Mouse (Mus musculus) lung, adult 2 months (tissue): ENCODE measurements around the gene Gm960.

Source experiments
- CTCF ChIP-seq: fragments of 200-500 bp; IDR thresholded peaks from 2 replicates; pipeline ENCODE4 v1.5.1; 2011; ENCODE audit warnings: mild to moderate bottlenecking, low read length, control low read depth; ENCODE audit not compliant: insufficient read depth
- POLR2A ChIP-seq: fragments of 200-500 bp; IDR thresholded peaks from 2 replicates; pipeline ENCODE4 v1.6.1; 2011; ENCODE audit warnings: low read depth, mild to moderate bottlenecking, control low read depth, low read length, borderline replicate concordance; ENCODE audit errors: extremely low read depth

DNA sequence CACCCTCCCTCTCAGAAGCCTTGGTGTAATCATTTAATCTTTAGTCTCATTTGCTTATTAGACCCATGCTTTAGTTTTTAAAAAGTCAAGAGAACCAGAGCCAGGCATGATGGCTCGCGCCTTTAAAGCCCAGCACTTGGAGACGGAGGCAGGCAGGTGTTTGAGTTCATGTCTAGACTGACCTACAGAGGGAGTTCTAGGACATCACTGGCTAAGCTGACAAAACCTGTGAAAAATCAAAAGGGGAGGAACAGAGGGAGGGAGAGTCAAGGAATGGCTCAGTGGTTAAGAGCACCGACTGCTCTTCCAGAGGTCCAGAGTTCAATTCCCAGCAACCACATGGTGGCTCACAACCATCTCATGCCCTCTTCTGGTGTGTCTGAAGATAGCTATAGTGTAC lies 62.5 kb downstream of the Gm960 start:
- TF ChIP-seq POLR2A (no peak), CTCF (no peak)
